Mouse (Mus musculus) ZHBTc4 (cell line): ENCODE measurements around the gene Pcdh17.

Experiments used
- DNase-seq: peaks from one replicate; pipeline ENCODE4 v3.0.0-alpha.2; 2011; ENCODE audit warnings: low read depth, low spot score

Pcdh17 gene

DNA sequence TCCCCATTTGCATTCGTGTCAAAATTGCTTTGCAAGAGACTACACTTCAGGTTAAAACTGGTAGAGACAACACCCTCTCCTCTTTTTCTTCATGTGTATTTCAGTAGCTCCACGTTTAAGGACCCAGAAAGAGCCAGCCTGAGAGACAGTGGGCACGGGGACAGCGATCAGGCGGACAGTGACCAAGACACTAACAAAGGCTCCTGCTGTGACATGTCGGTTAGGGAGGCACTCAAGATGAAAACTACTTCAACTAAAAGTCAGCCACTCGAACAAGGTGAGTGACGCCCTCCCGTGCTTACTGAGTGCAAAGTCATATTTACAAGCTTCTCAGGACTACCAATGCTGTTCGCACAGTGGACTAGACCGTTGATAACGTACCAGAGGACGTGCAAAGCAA is 34.0 kb downstream of the Pcdh17 start:
- no peak for DNase-seq

DNA sequence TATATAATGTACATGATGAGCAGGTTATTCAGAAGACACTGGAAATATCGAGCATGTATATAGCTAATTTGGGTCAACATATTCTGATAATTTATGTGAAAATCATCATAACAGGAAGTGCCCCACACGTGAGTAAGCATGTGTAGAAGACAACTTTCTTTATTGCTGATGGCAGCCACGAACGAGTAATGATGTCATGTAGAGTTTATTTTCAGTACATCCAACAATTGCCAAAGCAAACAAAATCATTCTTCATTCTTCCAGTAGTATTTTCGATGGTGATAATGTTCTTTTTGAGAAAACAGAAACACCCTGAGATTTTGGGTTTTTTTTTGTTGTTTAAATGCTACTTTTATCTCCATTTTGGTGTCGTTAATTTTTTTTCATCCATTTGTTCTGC is 37.2 kb downstream of the Pcdh17 start:
- no peak for DNase-seq

DNA sequence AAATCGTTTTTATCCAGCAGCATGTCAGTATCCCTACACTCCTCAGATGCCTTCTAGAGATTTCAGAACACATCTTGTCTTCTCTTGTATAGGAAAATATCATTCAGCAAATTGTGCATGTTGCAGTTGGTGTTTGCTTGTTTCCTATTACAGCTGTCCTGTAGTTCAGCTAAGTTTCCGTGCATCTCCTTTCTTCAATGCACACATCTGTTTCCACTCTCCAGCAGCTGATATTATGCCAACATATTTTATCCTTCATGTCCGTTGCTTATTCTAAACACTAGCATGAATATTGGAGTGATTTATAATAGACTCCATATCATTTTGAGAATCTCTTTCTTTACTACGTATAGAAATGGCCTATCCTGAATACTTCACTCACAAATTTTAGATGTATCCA is 41.0 kb downstream of the Pcdh17 start:
- DNase-seq: no peak

DNA sequence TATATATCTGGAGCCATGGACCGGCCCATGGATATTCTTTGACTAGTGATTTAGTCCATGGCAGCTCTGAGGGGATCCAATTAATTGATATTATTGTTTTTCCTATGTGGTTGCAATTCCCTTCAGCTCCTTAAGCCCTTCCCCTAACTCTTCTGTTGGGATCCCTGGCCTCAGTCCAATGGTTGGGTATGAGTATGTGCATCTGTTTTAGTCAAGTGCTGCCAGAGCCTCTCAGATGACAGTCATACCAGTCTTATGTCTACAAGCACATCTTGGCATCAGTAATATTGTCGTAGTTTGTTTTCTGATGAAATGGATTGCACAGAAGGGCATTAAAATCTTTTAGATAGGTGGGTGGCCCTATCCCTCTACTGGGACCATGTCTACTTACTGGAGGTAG is 67.6 kb downstream of the Pcdh17 start:
- no peak for DNase-seq

DNA sequence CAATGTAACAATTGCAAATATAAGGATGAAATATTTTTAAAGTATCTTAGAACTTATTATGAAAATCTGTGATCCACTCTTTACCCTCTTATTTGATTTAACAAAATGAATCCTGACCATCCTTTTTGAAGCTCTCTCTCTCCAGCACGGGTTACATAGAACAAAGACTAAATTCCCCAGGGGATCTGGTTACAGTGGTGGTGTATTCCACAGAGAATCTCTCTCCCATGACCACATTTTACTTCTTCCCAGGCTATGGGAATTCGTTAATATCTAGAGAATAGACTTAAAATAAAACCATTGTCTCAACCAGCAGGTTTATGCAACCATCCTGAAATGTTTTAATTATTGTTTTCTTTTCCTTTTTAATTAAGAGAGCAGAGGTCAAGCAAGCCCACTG is 89.0 kb downstream of the Pcdh17 start:
- DNase-seq: no peak

DNA sequence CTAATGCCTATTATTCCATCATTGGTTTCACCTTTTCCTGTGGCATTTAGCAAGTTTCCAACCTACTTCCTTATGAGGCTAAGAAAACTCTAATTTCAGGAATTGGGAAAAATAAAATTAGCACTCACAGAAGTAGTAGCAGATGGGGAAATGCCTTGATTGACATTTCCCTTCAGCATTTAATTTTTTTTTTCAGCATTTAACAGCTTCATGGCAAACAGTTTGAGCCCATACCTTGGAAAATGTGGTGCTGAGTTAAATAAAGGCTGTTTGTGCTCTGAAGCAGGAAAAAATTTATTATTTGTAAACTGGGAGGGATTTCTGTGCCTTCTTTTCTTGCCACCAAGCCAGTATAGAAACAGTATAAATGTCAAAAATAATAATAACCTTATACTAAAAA is 91.9 kb downstream of the Pcdh17 start:
- DNase-seq: no peak

DNA sequence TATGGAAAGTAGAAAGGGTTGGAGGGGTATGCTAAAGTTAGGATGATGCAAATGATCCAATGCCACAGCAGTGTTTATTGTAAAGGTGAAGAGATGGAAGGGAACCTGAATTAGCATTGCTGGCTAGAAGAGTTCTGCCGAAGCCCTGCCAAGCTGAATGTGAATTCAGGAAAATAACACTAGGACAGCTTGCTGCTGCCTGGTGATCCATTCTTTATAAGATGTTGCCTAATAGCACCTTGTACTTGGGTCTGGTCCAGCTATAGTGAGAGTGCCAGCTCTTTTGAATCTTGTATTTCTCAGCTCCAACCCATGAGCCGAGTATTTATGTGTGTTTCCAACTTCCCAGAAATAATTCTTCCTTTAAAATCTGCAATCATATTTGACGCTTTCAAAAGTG is 98.5 kb downstream of the Pcdh17 start:
- no peak for DNase-seq

DNA sequence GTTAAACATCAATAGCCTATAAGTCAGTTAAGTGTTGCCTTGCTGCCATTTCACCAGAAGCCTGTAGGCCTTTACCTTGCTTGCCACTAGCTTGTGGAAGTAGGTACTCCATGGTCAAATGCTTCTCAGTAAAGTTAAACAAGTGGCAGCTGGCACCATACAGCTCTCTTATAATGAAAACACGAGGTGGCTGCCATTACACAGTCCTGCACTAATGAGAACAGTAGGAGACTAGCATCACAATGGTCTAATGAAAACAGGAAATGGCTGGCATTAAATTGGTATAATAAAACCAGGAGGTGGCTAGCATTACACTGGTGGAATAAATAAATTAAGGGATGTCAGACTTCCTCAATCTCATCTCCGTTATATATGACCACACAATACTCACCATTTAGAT is 102.6 kb downstream of the Pcdh17 start:
- DNase-seq: no peak

DNA sequence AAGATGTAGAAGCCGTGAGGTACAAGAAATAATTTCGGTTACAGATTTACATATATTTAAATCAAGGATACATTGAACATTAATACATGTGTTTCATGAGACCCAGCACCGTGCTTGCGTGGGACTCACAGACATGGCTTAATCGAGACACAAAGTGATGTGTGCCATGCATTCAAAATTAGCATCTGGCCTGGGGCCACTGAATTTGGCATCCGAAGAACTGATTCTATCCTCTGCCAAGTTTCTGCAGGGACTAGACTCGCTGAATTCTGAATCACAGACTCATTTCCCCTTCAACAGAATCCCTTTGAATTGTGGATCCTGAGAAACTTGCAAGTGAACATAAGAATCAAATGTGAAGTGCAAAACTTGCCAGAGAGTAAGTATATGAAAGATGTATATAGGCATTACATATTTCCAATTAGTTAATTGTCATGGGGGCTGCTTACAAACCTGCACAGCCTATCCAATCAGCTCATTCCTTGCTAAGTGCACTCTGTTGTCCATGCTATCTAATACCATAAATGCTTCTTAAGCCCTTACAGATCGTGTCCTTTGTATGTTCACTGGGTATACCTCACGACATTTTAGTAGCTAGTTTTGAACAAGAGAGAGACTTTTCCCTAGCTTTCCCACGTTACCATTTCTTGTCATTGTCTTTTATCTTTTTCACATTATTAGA is 104.3 kb downstream of the Pcdh17 start:
- DNase-seq: no peak

DNA sequence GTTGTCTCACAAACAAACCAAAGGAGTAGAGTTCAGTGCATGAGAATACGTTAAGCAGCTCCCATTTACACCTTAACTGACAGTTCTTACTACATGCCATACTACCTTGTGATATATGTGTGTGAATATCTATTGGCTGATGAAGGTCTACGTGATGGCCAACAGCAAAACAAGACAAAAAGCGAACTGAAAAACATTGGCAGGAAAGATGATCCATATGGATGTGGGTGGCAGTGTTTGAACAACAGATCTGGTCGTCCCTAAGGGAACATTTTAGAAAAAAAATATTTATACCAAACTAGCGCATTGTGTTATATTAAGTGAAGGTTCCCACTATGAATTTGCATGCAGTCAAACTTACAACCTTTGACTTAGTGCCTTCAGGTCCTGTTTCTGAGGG is 108.2 kb downstream of the Pcdh17 start:
- DNase-seq: no peak

DNA sequence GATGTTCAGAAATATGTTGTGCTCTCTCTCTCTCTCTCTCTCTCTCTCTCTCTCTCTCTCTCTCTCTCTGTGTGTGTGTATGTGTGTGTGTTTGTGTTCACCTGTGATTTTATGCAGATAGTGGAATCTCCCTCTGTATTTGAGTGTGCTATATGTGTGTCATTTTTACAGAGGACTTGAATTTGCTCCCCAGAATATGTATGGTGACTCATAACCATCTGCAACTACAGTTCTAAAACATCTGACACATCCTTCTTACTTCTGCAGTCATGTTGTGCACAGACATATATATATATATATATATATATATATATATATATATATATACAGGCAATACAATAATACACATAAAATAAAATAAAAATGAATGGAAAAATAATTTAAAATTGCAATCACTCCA is 127.7 kb downstream of the Pcdh17 start:
- DNase-seq: no peak
